Mouse (Mus musculus) gastrocnemius, adult 18-20 months (tissue): ENCODE data around the gene Recql5. TPM values are rescaled to one million over a fixed set of nuclear protein-coding genes. Genes with fewer than 3 reads are reported as not detected.

Experiments
- DNase-seq: peaks from one replicate; pipeline ENCODE4 v3.0.0; 2021; ENCODE audit warnings: low spot score
- total RNA-seq, 2 experiments: library from RNA; stranded (reverse); gene quantifications; 2 replicates each; pipeline ENCODE4 v1.2.3; 2021

Gene Recql5
- total RNA-seq, 2 experiments from 2014 or later: 6.5 to 7.2 TPM

GRCm38 (mm10) chr11:115901338-115902161 lies 31.7 kb downstream of the Recql5 start:
- no peak for DNase-seq

DNA sequence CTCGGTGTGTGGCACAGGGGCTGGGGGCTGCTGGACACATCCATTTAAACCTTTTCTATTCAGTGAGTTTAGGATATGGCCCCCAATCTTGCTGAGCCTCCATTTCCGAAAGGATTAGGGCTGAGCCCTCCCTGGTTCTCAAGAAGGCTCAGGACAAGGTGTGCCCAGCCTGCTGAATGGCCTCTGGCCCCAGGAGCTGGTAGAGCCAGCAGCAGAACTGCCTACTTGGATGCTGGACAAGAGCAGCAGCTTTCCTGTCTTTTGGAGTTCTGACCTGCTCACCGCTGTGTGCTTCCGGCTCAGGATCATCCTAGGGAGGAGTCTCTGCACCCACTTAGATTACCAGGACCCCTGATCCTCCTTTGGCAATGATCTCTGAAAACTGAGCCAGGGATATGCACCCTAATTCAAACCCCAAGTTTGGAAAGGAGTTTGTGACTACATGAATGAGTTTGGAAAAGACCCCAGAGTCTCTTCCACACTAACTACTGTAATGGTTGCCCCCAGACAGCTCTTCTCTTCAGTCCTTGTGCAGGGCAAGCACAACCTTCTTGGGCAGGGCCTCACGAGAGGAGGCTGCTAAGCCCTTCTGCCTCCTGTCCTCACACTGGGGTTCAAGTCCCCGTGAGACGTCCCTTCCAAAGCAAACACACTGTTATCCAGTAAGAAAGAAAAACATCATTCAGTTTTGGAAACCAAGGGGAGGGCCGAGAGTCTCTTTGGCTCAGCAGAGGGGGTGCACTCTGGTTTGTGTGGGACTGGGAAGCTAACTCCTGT lies 32.5 kb downstream of the Recql5 start:
- no peak for DNase-seq

DNA sequence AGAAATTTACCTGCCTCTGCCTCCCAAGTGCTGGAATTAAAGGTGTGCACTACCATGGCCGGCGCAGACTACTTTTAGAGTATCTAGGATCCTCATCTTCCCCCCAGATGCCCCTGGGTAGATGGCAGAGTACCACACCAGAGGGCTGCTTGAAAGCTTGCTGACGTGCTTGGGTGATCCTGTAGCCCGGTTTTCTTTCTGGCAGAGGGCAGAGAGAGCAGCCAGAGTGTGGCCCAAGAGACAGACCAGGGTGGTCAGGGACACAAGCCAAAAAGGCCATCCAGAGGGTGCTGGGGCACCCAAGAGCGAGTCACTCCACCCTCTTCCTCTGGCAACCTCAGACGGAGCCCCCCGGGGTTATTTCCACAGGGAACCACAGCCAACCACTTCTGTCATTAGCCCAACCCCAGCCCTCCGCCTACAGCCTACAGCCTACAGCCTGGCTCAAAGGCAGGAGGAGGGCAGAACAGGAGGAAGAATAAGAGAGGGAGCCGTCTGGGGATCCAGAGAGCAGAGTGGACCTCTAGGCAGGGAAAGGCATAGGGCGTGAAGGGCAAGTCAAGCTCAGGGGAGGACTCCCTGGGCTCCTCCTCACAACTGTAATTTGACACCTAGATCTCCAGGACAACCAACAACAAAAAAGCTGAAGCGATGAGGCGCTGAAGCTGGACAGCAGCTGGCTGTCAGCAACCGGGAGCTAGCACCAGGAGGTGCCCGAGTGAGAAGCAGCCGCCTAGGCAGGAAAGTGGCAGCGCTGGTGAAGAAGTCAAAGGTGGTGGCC lies 33.6 kb downstream of the Recql5 start, which contains the start of gene Smim5:
Gene Smim5 (plus strand): TSS at position 481 of the 781 bp plus-strand sequence.
- peak; percentile 76 for DNase-seq

GRCm38 (mm10) chr11:115898886-115899285 lies 34.4 kb downstream of the Recql5 start:
- no peak for DNase-seq

GRCm38 (mm10) chr11:115898446-115898845 lies 34.8 kb downstream of the Recql5 start:
- DNase-seq: no peak

GRCm38 (mm10) chr11:115894755-115895520 lies 38.3 kb downstream of the Recql5 start:
- DNase-seq: no peak

GRCm38 (mm10) chr11:115893071-115893470 lies 40.2 kb downstream of the Recql5 start:
- DNase-seq: no peak

DNA sequence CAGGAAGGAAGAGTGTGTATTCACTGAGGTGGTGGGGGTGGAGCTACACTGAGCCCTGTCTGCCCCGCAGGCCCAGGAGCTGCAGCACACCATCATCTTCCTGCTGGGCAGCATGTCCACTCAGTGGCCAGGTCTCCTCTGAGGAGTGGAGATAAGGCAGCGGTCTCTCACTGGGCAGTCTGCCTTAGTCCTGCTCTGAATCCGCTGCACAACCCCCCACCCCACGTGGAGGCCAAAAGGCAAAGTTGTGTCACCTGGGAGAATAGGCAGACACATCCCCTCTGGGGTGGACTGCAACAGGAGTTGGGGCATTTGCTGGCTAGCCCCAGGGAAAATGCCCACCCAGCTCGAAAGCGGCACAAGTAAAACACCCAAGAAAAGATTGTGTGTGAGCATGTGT lies 41.1 kb downstream of the Recql5 start:
- DNase-seq: no peak

DNA sequence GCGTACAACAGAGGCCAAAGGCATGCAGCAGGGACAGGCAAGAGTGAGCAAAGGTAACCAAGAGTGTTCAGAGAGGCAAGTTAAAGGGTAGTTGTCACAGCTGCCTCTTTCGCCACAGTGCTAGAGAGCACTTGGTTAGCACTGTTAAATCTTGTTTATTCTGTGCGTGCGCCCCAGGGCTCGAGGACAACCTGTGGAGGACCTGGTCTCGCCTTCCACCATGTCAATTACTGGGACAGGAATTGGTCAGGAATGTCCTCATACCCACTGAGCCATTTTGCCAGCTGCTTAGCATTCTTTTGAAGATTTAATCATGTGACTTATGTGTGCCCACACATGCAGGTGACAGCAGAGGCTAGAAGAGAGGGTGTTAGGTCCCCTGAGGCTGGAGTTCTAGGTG lies 44.1 kb downstream of the Recql5 start:
- DNase-seq: no peak

GRCm38 (mm10) chr11:115888020-115888419 lies 45.3 kb downstream of the Recql5 start:
- no peak for DNase-seq

GRCm38 (mm10) chr11:115886446-115886845 lies 46.8 kb downstream of the Recql5 start:
- no peak for DNase-seq

- DNase-seq: no peak
Observed at GRCm38 (mm10) chr11:115885281-115885680, 48.0 kb downstream of the Recql5 start.

GRCm38 (mm10) chr11:115884361-115884760 lies 48.9 kb downstream of the Recql5 start:
- DNase-seq: no peak

DNA sequence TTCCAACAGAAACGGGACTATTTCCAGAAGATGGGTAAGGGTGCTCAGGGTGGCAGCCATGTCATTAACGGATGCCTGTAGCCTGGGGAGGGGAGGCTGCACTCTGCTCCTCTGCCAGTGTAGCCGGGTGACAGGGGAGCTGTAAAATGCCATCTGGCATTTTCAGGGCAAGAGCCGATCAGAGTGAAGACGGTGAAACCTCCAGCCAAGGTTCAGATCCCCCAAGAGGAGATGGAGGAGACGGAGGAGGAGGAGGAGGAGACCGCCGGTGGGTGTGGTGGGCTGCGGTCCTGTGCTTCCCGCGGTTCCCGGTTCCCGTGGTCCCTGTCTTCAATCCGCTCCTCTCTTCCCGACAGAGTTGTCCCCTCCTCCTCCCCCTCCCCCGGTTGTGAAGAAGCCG lies 50.0 kb downstream of the Recql5 start:
- no peak for DNase-seq

- DNase-seq: no peak
Observed at GRCm38 (mm10) chr11:115881002-115881401, 52.3 kb downstream of the Recql5 start.

DNA sequence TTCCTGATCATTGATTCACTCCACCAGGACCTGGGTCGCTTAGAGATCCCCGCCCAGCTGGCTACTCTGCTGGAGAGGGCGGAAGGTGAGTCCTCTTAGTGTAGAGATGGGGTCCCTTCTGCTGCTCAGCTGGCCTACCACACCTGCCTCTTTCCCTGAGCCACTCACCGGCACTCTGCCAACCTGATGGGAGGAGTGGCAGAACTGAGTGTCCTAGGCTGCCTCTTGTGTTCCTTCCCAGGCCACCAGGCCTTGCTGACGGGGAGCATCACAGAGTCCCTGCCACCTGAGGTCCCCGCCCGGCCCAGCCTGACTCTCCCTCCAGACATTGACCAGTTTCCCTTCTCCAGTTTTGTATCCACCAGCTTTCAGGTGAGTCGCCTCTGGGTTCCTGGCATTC lies 55.2 kb downstream of the Recql5 start:
- no peak for DNase-seq

GRCm38 (mm10) chr11:115877174-115877755 lies 56.0 kb downstream of the Recql5 start:
- DNase-seq: no peak

DNA sequence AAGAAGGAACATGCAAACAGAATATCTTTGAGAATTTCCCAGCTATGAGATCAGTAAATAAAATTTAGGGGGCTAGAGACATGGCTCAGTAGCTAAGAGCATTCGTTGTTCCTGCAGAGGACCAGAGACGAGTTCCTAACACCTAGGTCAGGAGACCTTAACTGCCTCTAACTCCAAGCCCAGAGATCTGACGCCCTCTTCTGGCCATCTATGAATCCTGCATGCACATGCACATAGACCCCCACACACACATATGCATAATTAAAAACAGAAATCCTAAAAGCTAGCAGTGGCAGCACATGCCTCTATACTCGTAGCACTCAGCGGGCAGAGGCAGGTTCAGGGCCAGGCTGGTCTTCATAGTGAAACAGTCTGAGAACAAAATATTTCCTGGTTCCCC lies 56.8 kb downstream of the Recql5 start:
- DNase-seq: no peak

DNA sequence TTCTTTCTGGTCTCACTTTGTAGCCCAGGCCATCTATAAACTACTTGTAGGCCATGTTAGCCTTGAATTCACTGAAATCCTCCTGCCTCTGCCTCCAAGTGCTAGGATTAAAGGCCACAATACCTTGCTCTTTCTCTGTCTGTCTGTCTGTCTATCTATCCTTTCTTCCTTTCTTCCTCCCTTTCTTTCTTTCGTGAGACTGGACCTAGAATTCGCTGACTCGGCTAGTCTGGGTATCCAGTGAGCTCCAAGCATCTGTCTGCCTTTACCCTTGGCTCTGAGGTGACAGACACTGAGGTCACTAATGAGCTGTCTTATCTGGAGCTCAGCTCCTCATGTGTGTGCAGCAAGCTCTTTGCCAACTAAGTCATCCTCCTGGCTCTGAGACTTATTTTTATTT lies 57.3 kb downstream of the Recql5 start:
- no peak for DNase-seq

- DNase-seq: no peak
Observed at GRCm38 (mm10) chr11:115872437-115872836, 60.8 kb downstream of the Recql5 start.

- no peak for DNase-seq
Observed at GRCm38 (mm10) chr11:115869393-115869792, 63.9 kb downstream of the Recql5 start.
